Mouse (Mus musculus): ENCODE data around the gene Map3k5. TPM values are rescaled to one million over a fixed set of nuclear protein-coding genes. Genes with fewer than 3 reads are reported as not detected.
A peak's percentile ranks its signal among the peaks of the same experiment; 100 is the strongest.
"Not testable (repeated sequence)": the region's sequence is repeated elsewhere in the genome, so short reads cannot be mapped to it uniquely, and the experiment has no call there.

Map3k5 gene
- total RNA-seq, 2 experiments from 2014 or later: 16.9 to 22.4 TPM

DNA sequence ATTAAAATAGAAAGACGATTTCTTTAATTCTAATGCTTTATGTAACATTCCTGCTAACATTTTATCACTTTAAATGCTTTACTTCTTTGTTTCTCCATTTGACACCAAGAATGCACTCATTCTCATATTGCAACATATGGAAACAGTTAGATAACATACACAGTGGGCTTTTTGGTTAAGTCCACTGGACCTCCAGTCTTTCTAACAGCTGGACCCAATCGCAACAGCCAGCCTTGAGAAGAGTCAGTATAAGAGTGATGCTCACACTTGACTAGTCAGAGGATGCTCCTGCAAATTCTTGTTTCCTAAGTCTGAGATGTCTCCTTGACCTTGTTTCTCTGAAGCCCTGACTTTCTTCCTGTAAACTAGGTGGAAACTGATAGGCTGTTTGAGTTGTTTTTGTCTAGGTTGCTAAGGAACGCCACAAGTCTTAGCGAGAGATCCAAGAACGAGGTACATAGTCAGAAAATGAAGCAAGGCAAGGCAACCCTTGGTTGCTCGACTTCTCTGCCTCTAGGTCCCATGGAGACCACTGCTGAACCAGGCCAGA is 26.6 kb downstream of the Map3k5 start:
- no peak for ATAC-seq (replicated peaks; ENCODE audit: poor library complexity, severe bottlenecking)

DNA sequence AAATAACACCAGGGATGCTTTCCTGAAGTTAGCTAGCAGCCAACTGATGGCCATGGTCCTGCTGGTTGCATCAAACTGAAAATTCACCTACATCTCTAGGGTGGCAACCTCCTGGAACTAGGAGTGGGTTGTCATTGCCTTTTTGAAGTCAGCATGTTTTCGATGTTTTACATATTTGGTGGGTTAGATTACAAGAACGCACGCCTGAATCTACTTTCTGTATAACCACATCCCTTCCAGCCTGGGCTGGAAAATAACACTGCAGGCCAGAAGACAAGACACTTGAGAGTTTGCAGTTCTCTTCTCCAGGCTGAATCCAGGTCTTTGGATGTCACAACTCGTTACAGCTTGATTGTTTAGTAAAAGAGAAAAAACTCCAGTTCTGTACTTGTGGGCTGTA is 28.5 kb downstream of the Map3k5 start:
- ATAC-seq (replicated peaks; ENCODE audit: poor library complexity, severe bottlenecking): no peak

DNA sequence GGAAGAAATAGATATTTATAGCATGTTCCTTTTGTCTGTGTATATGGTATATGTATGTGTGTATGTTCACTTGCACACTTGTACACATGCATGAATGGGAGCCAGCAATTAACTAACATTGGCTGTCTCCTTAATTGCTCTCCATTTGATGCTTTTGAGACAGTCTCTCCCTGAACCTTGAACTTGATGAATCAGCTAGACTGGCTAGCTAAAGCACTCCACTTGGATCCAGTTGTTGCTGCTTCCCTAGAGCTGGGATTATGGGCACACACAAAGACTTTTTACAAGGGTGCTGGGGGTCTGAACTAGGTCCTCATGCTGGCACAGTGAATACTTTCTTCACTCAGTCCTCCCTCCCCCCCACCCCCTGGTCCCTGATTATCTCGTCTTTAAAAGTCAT is 28.9 kb downstream of the Map3k5 start:
- no peak for ATAC-seq (replicated peaks; ENCODE audit: poor library complexity, severe bottlenecking)

DNA sequence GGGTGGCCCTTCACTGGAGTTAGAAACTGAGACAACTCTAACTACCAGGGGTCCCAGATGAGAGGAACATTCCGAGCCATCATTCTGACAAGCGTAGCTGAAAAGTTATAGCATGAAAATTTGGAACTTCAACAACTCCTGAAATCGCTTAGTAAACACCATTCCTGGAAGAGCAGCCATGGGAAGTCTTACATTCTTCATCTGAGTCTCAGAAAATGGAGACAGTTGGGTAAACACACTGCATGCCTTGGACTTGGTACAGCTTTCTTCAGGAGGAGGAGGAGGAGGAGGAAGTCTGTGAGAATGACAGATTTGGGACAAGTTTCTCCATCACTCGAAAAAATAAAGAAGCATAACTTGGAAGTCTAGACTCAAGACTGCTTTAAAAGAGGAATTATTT is 29.8 kb downstream of the Map3k5 start:
- no peak for ATAC-seq (replicated peaks; ENCODE audit: poor library complexity, severe bottlenecking)

DNA sequence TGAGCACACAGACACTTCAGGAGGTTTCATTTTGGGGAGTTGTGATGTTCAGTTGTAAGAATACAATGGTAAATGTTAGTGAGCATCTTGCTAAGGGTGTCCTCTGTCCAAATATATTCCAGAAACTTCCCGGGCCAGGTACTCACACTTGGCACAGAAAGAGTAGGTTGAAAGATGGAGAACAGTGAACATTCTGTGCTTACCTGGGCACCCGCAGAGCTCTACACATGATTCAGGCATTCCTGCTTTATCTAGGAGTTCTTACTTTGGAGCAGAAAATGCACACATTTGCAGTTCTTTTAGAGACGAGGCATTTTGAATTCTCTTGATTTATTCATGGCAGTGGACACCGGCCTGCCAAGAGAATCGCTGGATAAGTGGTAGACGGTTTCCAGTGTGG is 32.3 kb downstream of the Map3k5 start:
- no peak for ATAC-seq (replicated peaks; ENCODE audit: poor library complexity, severe bottlenecking)

DNA sequence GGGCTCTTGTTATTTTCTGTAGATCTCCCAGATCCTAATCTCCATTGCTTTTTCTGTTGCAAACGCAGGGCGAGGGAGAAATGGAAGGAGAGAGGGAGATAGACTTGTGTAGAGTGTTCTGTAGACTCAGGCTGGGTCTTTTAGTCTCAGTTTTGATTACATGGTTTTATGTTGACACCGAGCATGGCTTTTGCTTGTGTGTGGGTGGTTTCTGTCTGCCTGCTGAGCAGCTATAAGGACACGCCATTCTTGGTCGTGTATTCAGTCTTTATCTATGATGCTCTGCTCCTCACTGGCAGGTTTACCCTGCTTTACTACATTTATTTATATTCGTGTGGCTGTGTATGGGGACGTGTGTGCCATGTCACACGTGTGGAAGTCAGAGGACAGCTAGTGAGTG is 34.2 kb downstream of the Map3k5 start:
- no peak for ATAC-seq (replicated peaks; ENCODE audit: poor library complexity, severe bottlenecking)

DNA sequence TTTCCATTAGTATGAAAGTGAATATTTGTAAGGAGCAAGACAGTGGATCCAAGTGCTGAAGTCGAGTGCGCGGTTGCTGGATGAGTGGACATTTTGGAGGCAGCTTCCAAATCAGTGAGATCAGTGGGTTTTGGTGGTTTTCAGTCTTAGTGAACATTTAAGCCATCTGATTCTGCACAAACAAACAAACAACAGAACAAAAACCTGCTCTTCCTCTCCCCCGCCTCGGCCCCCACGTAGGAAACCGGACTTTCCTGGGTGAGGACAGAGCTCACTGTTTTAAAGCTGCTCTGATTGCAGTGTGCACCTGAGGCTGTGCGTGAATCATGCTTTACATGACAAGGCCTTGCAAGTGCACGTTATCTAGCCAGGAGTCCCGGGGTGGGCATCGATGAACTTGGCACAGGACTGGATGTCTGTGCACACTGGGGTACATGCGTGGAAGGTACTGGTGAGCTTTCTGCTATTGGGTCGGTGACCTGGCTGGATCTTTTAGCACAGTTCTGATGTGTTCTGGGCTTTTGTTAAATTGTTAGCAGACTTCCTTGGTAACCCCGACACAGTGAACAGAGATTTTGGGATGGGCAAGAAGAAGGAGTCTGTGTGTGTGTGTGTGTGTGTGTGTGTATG is 35.7 kb downstream of the Map3k5 start:
- no peak for ATAC-seq (replicated peaks; ENCODE audit: poor library complexity, severe bottlenecking)

GRCm38 (mm10) chr10:19971491-19971890 is 37.2 kb downstream of the Map3k5 start:
- not testable (repeated sequence) for ATAC-seq (replicated peaks; ENCODE audit: poor library complexity, severe bottlenecking)

DNA sequence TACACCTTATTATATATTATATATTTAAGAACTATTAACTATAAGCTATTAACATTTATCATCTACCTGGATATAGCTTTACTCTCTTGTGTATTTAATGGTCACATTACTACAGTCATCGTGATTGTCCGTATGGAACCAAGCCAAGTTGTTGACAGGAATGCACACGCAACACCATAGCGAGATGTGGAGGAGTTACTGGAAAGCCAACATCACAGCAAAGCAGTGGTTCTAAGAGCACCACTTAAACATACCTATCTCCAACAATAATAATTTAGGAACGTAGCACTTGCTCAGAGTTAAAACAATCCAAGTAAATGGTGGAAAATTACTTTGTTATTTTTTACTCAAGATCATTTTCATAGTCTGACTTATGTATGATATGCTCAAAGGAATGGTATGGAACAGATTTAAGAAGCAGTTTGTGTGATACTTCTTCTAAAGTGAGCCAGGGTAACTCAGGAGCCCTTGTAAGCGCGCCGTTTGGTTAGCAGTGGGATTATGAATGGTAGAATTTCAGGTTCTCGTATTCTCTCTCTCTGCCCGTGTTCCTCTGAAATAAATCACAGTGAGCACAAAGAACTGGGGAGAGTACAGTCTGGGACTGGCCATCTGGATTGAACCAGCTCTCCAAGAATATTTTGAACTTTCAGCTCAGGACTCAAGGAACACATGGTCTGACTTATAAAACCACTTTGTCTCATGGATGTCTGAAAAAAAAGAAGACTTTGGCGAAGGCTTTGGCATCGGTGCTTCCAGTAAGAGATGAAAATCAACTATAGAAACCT is 39.2 kb downstream of the Map3k5 start:
- no peak for ATAC-seq (replicated peaks; ENCODE audit: poor library complexity, severe bottlenecking)

DNA sequence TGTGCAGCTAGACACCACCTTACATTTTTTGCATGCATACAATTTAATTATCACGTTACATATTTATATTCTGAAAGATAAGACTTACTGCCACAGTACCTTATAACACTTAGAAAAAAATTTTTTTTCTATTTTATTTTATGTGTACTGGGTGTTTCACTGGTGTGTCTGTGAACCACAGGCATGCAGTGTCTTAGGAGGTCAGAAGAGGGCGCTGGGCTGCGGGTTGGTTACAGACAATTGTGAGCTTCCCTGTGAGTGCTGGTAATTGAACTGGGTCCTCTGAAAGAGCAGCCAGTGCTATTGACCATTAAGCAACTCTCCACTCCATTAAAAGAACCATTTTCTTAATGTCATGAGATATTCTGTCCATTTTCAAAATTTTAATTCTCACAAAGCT is 43.3 kb downstream of the Map3k5 start:
- no peak for ATAC-seq (replicated peaks; ENCODE audit: poor library complexity, severe bottlenecking)

DNA sequence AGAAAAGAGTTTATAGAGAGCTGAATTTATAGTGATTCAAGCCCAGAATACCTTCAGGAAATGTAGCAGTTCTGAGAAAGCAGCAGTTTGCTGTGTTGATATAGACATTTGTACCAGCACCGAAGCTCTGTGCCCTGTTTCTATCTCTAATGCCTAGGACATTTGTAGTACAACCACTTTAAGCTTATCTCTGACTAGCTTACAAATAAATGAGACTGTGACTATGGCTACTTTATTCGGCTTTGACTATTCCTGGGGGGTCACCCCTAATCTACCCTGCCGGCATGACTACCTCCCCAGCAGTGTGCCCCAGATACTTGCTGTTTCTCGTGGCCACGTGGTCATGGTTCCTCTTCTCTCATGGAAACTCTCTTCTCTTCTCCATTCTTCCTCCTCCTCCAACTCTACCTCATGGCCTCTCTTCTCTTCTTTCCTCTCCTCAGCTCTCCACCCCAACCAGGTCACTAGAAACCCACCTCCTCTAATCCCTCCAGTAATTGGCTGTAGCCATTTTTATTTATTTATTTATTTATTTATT is 44.5 kb downstream of the Map3k5 start:
- peak; percentile 56 for ATAC-seq (replicated peaks; ENCODE audit: poor library complexity, severe bottlenecking)

DNA sequence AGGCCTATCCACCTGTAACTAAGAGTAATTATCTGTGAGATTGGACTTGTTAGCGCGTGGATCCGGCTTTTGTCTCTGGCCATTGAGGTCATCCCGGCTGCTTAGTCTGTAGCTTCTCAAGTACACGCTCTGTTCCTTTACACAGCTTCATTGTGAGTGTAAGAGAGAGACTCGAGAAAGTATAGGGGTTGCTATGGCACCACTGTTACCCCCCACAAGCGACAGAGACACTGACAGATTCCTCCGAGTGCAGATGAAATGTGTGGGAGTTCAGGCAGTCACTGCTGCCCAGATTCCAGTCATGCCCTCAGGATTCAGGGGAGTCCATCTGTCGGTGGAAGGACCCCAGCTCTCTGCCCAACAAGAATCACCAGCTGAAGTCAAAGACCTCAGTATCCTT is 53.5 kb downstream of the Map3k5 start:
- ATAC-seq (replicated peaks; ENCODE audit: poor library complexity, severe bottlenecking): no peak

- no peak for ATAC-seq (replicated peaks; ENCODE audit: poor library complexity, severe bottlenecking)
Measured at GRCm38 (mm10) chr10:19989986-19990385, 55.7 kb downstream of the Map3k5 start.

GRCm38 (mm10) chr10:19990638-19991037 is 56.4 kb downstream of the Map3k5 start:
- no peak for ATAC-seq (replicated peaks; ENCODE audit: poor library complexity, severe bottlenecking)

- ATAC-seq (replicated peaks; ENCODE audit: poor library complexity, severe bottlenecking): no peak
Measured at GRCm38 (mm10) chr10:19991237-19991865, 57.1 kb downstream of the Map3k5 start.

GRCm38 (mm10) chr10:19991866-19992252 is 57.6 kb downstream of the Map3k5 start:
- ATAC-seq (replicated peaks; ENCODE audit: poor library complexity, severe bottlenecking): peak; percentile 99

DNA sequence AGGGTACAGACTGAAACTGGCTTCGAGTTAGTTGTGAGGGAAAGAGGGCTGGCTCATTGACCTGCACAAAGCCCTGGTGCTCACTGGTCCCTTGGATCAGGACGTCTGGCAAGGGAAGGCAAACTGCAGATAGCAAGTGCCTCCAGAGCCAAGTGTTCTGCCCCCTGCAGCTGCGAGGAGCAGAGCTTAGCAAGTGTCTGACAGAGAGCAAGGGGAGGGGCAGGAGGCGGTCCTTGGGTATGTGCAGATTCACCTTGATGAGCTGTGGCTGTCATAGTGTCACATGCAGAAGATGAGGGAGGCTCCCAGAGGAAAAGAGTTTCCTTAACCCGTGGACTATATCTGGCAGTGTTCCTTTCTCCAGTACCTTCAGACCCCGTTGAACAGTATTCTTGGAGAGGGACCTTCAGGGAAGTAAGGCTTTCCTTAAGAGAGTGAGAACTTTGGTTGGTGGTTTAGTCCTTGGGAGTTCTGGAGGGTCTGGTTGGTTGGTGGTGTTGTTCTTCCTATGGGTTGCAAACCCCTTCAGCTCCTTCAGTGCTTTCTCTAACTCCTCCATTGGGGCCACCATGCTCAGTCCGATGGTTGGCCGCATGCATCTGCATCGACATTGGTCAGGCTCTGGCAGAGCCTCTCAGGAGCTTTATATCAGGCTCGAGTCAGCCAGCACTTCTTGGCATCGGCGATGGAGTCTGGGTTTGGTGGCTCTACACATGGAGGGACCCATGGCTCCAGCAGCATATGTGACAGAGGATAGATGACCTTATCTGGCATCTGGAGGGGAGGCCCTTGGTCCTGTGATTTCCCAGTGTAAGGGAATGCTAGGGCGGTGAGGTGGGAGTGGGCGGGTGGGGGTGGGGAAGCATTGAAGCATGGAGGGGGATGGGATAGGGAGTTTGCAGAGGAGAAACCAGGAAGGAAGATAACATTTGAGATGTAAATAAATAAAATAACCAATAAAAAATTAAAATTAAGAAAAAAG is 60.5 kb downstream of the Map3k5 start:
- ATAC-seq (replicated peaks; ENCODE audit: poor library complexity, severe bottlenecking): no peak

DNA sequence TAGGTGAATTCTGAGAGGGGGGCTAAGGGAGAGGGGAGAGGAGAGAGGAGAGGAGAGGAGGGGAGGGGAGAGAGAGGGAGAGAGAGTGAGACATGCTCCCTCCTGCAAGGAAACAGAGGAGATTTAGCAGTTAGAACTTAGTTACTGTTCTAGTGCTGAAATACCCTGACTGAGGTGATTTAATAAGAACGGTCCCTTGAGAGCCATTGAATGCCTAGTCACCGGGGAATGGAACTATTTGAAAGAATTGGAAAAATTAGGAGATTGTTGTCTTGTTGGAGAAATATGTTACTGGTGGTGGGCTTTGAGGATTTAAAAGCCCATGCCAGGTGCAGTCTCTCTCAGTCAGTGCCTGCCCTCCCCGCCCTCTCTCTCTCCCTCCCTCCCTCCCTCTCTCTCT is 61.9 kb downstream of the Map3k5 start:
- ATAC-seq (replicated peaks; ENCODE audit: poor library complexity, severe bottlenecking): no peak

DNA sequence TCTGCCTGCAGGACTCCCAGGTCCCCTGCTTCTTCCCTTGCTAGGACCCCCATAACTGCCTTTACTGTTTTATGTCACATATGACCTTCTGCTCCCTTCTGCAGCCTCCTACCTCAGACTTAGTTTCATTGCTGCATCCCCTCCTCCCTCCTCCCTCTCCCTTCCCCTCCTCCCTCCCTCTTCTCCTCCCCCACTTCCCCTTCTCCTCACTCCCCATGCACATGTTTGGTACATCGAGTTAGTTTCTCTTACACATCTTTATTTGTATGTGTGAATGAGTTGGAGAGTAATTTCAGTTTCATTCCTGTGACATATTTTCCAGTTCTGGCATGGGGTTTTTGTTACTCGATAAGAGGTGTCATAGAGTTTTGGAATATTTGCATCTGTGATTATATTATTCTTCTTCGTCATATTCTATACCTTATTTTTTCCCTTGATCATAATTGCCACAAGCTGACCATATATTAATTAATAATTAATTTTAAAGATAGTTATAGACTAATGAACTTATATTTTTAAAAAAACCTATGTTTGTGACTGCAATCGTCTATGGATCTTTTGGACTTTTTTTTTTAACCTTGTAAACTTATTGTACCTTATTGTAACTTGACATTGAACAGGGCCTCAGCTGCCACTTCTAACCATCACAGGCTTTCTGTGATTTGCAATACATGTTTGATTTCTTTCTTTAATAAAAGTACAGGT is 65.6 kb downstream of the Map3k5 start:
- peak; percentile 84 for ATAC-seq (replicated peaks; ENCODE audit: poor library complexity, severe bottlenecking)

Measured in granulocyte monocyte progenitor cell, adult 5-6 weeks (primary cell).